Mouse (Mus musculus) layer of hippocampus, postnatal 14 days (tissue): ENCODE results near the gene Rab23. TPM values are rescaled to one million over a fixed set of nuclear protein-coding genes. Genes with fewer than 3 reads are reported as not detected.
A peak's percentile ranks its signal among the peaks of the same experiment; 100 is the strongest.

ENCODE experiments used
- DNase-seq, 2 experiments: peaks; one replicate each; pipeline ENCODE4 v3.0.0; 2021 to 2022; ENCODE audit warnings: low spot score in 2 of 2, mixed read lengths in 1 of 2
- long read RNA-seq, 2 experiments: library from polyadenylated mRNA; stranded (forward); transcript quantifications; one replicate each; pipeline ENCODE4 v2.0.0; 2021
- total RNA-seq, 2 experiments: library from RNA; stranded (reverse); gene quantifications; 2 replicates each; pipeline ENCODE4 v1.2.3; 2021

Gene Rab23
- total RNA-seq = 10 to 100 TPM; 24.7 to 26.6 TPM
- long read RNA-seq, experiment 1, full-length matches to known transcripts = 15 of 22 reads
- long read RNA-seq, experiment 1, partial matches to known transcripts = 1 of 22 reads
- long read RNA-seq, experiment 1, other reads (novel, unspliced or antisense) = 6 of 22 reads
- long read RNA-seq, experiment 2, full-length matches to known transcripts = 14 of 26 reads
- long read RNA-seq, experiment 2, partial matches to known transcripts = 0 of 26 reads
- long read RNA-seq, experiment 2, other reads (novel, unspliced or antisense) = 12 of 26 reads

- DNase-seq = peak; percentile 86 to 87
These were observed at the start of gene Rab23 for GRCm38 (mm10) chr1:33719733-33720225. Gene Rab23, plus strand, starts transcription at chr1:33719887.

- peak; percentile 52 for DNase-seq
These were observed 49.5 kb upstream of the Rab23 start for GRCm38 (mm10) chr1:33670164-33670616.

DNA sequence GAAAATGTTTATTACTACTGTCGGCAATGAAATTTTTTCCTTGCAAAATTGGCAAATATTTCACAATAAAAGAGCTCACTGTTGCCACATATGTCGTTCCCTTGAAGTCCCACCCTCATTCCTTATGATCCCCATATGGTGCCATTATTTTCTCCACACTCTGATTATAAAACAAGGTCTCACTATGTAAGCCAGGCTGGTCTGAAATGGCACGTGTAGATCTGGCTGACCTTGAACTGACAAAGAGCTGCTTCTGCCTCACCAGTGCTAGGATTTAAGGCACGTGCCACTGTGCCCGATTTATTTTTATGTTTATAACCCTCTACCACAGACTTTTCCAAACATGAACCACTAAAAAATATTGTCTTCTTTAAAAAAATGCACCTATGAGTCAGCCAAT, 48.2 kb upstream of the Rab23 start:
- DNase-seq = no peak

DNA sequence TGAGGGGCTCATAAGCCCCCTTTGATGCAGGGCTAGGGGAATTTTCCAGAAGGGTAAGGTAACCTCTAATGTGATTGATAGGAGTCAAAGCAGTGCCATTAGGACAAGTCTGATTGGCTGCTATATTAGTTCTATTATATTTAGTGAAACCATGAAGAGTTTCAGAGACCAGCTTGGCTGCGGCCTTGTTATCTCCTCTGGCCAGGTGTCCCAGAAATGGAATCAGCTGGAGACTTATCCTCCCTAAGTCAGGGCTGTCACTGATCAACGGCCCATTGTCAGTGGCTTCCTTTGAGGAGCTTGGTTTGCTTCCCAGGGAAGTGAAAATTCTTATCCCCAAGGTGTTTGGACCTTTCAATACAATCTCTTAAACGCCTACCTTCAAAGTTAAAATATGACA, 47.6 kb upstream of the Rab23 start:
- DNase-seq = no peak

GRCm38 (mm10) chr1:33672514-33672913, 47.2 kb upstream of the Rab23 start:
- peak; percentile 21 to 48 for DNase-seq

- DNase-seq = no peak
These were observed 46.3 kb upstream of the Rab23 start for GRCm38 (mm10) chr1:33673158-33673960.

GRCm38 (mm10) chr1:33680435-33680834, 39.3 kb upstream of the Rab23 start:
- DNase-seq = no peak

GRCm38 (mm10) chr1:33680890-33681289, 38.8 kb upstream of the Rab23 start:
- DNase-seq = no peak

DNA sequence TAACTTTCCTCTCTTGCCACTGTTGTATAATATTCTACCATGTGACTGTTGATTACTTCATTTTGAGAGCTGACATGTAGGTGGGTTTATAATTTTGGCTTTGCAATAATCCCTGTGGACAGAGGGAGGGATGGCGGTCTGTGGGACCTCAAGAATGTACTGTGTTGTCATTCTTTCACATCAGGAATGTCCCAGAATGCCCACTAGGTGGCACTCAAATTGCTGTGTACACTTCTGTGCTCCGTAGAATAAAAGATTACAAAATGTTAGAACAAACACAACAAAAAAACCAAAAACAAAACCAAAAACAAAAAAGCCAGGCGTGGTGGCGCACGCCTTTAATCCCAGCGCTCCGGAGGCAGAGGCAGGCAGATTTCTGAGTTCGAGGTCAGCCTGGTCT, 35.2 kb upstream of the Rab23 start:
- no peak for DNase-seq

DNA sequence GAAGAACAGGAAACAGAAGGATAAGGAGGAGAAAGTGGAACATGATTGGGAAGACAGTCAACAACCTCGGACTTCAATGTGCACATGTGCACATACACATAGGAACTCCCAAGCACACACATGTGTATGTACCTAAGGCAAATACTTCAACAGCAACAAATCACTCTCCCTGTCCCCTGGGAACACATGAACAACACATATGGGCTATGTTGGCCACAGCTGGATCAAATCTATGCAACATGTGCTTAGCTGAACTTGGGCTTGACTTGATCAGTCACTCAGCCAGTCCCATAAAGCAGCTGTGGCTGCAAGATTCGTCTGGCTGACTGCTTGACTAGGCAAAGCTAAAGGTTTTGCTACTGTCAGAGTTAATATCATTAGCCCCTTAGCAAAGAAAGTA, 30.9 kb upstream of the Rab23 start:
- DNase-seq = no peak

GRCm38 (mm10) chr1:33689446-33690086, 30.1 kb upstream of the Rab23 start:
- DNase-seq = no peak

DNA sequence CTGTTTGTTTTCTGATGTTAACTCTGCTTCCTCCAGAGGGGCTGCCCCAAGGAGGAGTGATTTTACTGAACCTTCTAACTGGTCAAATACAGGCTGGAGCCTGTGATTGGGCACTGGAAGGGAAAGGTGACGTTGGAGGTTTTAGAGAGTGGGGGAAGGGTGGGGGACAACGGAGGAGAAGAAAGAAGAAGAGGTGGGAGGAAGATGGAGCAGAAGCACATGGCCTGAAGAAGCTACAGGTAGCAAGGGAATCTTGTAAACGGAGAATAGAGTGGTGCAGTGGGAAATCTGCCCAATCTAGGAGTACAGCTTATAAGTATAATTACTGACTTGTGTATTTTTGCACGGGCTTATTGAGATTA, 29.6 kb upstream of the Rab23 start:
- DNase-seq = no peak

DNA sequence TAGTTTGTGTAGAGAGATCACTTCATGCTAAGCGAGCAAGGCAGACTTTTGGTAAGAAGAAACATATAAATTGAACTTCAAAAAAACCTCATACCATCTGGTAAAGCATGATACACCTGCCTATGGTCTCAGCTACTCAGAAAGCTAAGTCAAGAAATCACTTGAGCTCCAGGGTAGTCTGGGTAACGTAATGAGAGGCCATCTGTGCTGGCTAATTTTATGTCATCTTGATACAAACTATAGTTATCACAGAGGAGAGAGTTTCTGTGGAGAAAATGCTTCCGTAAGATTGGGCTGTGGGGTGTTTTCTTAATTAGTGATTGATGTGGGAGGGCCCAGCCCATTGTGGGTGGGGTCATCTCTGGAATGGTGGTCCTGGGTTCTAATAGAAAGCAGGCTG, 25.8 kb upstream of the Rab23 start:
- DNase-seq = no peak

GRCm38 (mm10) chr1:33696016-33696415, 23.7 kb upstream of the Rab23 start:
- no peak for DNase-seq

- peak in 1 of 2 experiments; percentile 42 for DNase-seq
These were observed 18.4 kb upstream of the Rab23 start for GRCm38 (mm10) chr1:33701244-33701643.

GRCm38 (mm10) chr1:33709615-33710014, 10.1 kb upstream of the Rab23 start:
- DNase-seq = no peak

- DNase-seq = no peak
These were observed 7.7 kb upstream of the Rab23 start for GRCm38 (mm10) chr1:33712026-33712425.

GRCm38 (mm10) chr1:33714796-33715195, 4.9 kb upstream of the Rab23 start:
- DNase-seq = no peak

DNA sequence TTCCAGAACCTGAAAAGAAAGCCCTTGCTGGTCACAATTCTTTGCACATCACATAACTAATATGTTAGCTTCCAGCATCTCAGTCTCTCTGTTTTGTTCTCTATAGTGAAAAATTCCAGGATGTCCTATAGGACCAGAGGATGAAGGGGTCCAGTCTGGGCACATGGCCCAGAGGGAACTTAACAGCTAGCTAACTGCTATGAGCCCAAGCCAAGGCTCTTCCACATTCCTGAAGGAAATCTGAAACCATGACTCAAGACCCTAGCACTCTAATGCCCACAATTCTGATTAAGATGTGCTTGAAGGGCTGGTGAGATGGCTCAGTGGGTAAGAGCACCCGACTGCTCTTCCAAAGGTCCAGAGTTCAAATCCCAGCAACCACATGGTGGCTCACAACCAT, 2.1 kb upstream of the Rab23 start:
- DNase-seq = no peak

- peak in 1 of 2 experiments; percentile 28 for DNase-seq
These were observed 544 bp downstream of the Rab23 start for GRCm38 (mm10) chr1:33720231-33720630.

- DNase-seq = no peak
These were observed 1.3 kb downstream of the Rab23 start for GRCm38 (mm10) chr1:33721020-33721419.

- no peak for DNase-seq
These were observed 4.8 kb downstream of the Rab23 start for GRCm38 (mm10) chr1:33724516-33724915.
